Mouse (Mus musculus): ENCODE results near the gene Gm26602. TPM values are rescaled to one million over a fixed set of nuclear protein-coding genes. Genes with fewer than 3 reads are reported as not detected.
A peak's percentile ranks its signal among the peaks of the same experiment; 100 is the strongest.
"Not testable (repeated sequence)": the region's sequence is repeated elsewhere in the genome, so short reads cannot be mapped to it uniquely, and the experiment has no call there.

Gene Gm26602
- polyA plus RNA-seq, 1 experiment = not detected

DNA sequence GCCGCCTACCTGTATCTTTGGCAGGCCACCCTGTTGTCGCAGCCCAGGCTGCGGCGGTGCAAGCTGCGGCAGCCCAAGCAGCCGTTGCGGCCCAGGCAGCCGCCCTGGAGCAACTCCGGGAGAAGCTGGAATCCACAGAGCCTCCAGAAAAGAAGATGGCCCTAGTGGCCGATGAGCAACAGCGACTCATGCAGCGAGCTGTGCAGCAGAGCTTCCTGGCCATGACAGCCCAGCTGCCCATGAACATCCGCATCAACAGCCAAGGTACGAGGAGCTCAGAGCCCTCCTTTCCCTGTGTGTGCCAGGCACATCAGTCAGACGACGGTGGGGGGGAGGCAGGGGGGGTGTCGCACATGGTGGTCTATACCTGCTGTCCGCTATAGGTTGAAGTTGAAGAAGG is 40.0 kb downstream of the Gm26602 start:
- no peaks in the 10 kb centered on the region for H3K9me3 ChIP-seq
- H3K4me1 ChIP-seq = peaks cover 62% of the 10 kb centered on the region
- H3K27me3 ChIP-seq (replicated peaks) = no peaks in the 10 kb centered on the region
- TF ChIP-seq GATA1 (IDR thresholded peaks at IDR 0.05; ENCODE audit: borderline replicate concordance, low read length) (no peak), FLI1 (IDR thresholded peaks at IDR 0.05; ENCODE audit: low read length) (no peak)
- no peak overlapping the region for H3K4me3 ChIP-seq (replicated peaks)
- H3K36me3 ChIP-seq (replicated peaks; ENCODE audit: low read length) = peaks cover 82% of the 10 kb centered on the region

DNA sequence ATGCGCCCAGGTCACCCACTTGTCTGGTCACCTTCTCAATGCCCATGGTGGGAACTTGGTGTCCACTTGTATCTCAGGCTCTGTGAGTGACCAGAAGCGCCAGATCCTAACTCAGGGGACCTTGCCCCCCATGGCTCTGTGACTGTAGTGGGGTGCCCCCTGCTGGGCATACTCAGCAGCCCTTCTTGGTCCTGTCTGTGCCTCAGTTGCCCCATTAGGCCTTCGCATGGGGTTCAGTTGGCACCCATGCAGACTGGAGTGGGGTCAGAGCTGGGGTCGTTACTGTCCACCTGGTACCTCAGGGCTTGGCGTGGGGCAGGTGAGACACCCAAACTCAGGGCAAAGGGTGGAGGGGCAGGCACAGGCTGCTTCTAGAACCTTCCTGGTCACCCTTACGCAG is 43.3 kb downstream of the Gm26602 start:
- Histone ChIP-seq H3K9me3 (no peaks in the 10 kb centered on the region), H3K27me3 (replicated peaks) (no peaks in the 10 kb centered on the region), H3K4me1 (peaks cover 52% of the 10 kb centered on the region), H3K4me3 (replicated peaks) (no peak overlapping the region), H3K36me3 (replicated peaks; ENCODE audit: low read length) (peaks cover 51% of the 10 kb centered on the region)
- no peak for TF ChIP-seq GATA1 (IDR thresholded peaks at IDR 0.05; ENCODE audit: borderline replicate concordance, low read length)
- TF ChIP-seq FLI1 (IDR thresholded peaks at IDR 0.05; ENCODE audit: low read length) = no peak

DNA sequence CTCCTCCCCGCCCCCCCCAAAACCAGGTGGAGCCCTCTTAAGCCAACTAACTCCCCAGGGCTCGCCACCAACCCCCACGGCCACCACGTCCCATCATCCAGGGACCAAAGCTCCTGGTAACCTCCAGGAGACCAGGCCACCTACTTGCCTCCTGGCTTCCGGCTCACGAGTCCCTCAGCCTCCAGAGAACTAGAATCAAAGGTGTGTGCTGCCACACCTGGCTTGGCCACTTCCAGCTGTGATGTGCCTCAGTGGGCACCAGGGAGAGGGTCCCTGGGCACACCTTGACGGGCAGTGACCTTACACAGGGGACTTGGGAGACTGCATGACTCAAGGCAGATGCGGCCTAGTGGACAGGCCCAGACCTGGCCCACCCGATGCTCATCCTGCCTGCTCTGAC is 45.0 kb downstream of the Gm26602 start:
- Histone ChIP-seq H3K4me1 (peaks cover 53% of the 10 kb centered on the region), H3K4me3 (replicated peaks) (no peak overlapping the region), H3K27me3 (replicated peaks) (no peaks in the 10 kb centered on the region), H3K36me3 (replicated peaks; ENCODE audit: low read length) (peaks cover 34% of the 10 kb centered on the region), H3K9me3 (no peaks in the 10 kb centered on the region)
- TF ChIP-seq FLI1 (IDR thresholded peaks at IDR 0.05; ENCODE audit: low read length) (no peak), GATA1 (IDR thresholded peaks at IDR 0.05; ENCODE audit: borderline replicate concordance, low read length) (no peak)

DNA sequence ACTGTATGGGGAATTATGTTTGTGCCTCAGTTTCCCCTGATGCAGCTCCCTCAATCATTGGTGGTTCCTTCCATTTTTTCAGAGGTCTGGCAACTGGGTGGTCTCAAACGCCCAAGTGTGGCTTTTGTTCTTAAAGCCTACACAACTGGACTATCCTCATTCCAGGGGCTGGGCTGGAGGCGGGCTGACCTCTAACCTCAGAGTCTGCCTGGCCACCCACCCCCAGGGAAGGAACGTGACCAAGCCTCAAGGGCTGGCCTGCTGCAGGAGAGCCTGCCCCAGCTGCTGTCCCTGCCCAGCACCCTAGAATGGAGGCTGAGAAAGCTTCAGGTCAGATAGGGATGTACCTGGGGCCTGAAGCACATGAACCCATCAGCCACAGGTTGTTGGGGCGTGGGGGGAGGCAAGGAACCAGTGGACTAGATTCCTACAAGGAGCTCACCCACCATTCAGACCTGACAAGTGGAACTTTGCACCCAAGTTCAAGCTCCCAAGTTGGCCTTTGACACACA is 46.0 kb downstream of the Gm26602 start:
- no peak for TF ChIP-seq GATA1 (IDR thresholded peaks at IDR 0.05; ENCODE audit: borderline replicate concordance, low read length)
- TF ChIP-seq FLI1 (IDR thresholded peaks at IDR 0.05; ENCODE audit: low read length) = no peak
- Histone ChIP-seq H3K36me3 (replicated peaks; ENCODE audit: low read length) (peaks cover 28% of the 10 kb centered on the region), H3K9me3 (no peaks in the 10 kb centered on the region), H3K4me3 (replicated peaks) (no peak overlapping the region), H3K27me3 (replicated peaks) (no peaks in the 10 kb centered on the region), H3K4me1 (peaks cover 63% of the 10 kb centered on the region)

DNA sequence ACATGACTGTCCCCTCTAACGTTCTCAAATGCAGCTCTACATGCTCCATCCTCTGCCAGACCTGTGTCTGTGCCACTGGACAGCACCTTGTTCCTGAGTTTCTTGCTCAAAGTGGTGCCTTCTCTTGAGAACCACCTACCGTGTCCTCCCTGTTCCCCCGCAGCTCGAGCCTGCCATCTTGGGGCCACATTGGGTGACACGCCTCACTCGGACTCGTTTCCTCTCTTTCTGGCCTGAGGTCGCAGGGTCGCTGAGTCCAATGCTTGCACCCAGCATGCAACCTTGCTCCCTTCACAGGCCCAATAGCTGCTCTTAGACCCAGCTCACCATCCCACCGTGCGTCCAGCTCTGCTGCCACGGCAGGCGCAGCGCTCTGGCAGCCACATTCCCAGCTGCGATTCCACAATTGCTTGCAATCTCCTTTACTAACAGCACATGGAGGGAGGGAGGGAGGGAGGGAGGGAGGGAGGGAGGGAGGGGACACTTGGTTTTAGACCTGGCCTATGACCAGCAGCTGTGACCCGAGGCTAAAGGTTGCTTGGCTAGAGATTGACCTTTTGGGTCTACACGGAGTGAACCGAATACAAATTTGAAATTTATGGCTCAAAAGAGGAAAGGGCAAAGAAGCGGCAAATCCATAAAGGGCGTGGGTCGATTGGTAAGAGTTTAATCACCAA is 47.6 kb downstream of the Gm26602 start:
- H3K27me3 ChIP-seq (replicated peaks) = no peaks in the 10 kb centered on the region
- peak overlapping the region; percentile 92 for H3K4me3 ChIP-seq (replicated peaks)
- TF ChIP-seq FLI1 (IDR thresholded peaks at IDR 0.05; ENCODE audit: low read length) (no peak), GATA1 (IDR thresholded peaks at IDR 0.05; ENCODE audit: borderline replicate concordance, low read length) (no peak)
- peaks cover 25% of the 10 kb centered on the region for H3K36me3 ChIP-seq (replicated peaks; ENCODE audit: low read length)
- no peaks in the 10 kb centered on the region for H3K9me3 ChIP-seq
- H3K4me1 ChIP-seq = peaks cover 62% of the 10 kb centered on the region

DNA sequence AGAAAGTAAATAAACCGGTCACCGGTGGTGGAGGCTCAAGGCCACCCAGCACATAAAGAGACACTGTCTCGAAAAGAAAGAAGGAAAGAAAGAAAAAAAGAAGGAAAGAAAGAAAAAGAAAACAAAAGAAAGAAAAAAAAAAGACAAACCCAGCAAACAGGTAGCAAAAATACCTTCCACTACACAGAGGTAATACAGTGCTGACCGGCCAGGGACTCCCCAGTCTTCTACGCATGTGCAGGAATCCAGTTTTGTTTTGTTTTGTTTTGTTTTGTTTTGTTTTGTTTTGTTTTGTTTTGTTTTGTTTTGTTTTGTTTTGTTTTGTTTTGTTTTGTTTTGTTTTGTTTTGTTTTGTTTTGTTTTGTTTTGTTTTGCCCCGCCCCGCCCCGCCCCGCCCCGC is 48.8 kb downstream of the Gm26602 start:
- H3K27me3 ChIP-seq (replicated peaks); H3K9me3 ChIP-seq: not testable (repeated sequence)
- H3K36me3 ChIP-seq (replicated peaks; ENCODE audit: low read length) = peaks cover 27% of the 10 kb centered on the region
- peak overlapping the region; percentile 90 for H3K4me3 ChIP-seq (replicated peaks)
- H3K4me1 ChIP-seq = peaks cover 52% of the 10 kb centered on the region

DNA sequence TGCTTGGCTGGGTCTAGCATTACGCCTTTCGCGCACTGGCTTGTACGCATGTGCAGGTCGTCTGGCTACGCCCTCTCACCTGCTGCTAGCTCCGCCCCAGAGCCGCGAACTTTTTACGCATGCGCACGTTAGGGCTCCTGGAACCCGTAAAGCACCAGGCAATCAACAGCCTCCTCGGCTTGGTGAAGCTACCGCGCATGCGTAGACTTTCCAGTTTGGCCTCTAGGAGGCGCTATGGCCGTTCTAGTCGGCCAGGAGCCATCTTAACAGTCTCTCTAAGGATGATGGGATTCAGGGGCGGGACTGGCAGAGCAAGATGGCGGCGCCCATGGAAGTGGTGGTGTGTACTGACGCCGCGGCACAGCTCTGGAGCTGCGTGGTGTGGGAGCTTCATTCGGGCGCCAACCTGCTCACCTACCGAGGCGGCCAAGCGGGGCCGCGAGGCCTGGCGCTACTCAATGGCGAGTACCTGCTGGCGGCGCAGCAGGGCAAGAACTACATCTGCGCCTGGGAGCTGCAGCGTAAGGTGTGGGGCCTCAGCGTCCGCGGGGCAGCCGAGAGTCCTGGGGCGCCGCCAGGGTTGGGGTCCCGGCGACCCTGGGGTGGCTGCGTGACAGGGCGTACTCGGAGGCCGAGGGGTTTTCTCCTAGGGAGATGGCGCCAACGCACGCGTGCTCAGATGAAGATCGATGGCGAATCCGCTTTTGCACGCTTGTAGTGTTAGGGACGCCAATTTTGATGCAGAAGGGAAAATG is 49.4 kb downstream of the Gm26602 start, which contains the start of gene Wdr18:
Wdr18 (plus strand) TSS at position 306 of the 755 bp plus-strand sequence.
- H3K27me3 ChIP-seq (replicated peaks) = no peaks in the 10 kb centered on the region
- H3K4me1 ChIP-seq = peaks cover 54% of the 10 kb centered on the region
- H3K36me3 ChIP-seq (replicated peaks; ENCODE audit: low read length) = peaks cover 33% of the 10 kb centered on the region
- H3K4me3 ChIP-seq (replicated peaks) = peak within 1 kb of the TSS; percentile 97
- no peaks in the 10 kb centered on the region for H3K9me3 ChIP-seq
- no peak for TF ChIP-seq FLI1 (IDR thresholded peaks at IDR 0.05; ENCODE audit: low read length)
- TF ChIP-seq GATA1 (IDR thresholded peaks at IDR 0.05; ENCODE audit: borderline replicate concordance, low read length) = no peak

Other genes with a start within 250 kb of the Gm26602 start
- 0.78 TPM in 1 of 2 replicates, not detected in the other for gene Madcam1, start 246.3 kb upstream of the Gm26602 start, polyA plus RNA-seq (2012; ENCODE audit: insufficient read depth, low replicate concordance)
- gene Tpgs1, start 241.5 kb upstream of the Gm26602 start, polyA plus RNA-seq (2012; ENCODE audit: insufficient read depth, low replicate concordance) = 209 and 257 TPM in 2 replicates
- gene Cdc34, start 228.7 kb upstream of the Gm26602 start, polyA plus RNA-seq (2012; ENCODE audit: insufficient read depth, low replicate concordance) = 451 and 1,194 TPM in 2 replicates
- 1.4 and 2.2 TPM in 2 replicates for gene Gzmm, start 221.8 kb upstream of the Gm26602 start, polyA plus RNA-seq (2012; ENCODE audit: insufficient read depth, low replicate concordance)
- 2,144 and 3,272 TPM in 2 replicates for gene Bsg, start 206.4 kb upstream of the Gm26602 start, polyA plus RNA-seq (2012; ENCODE audit: insufficient read depth, low replicate concordance)
- gene Hcn2, start 194.2 kb upstream of the Gm26602 start, polyA plus RNA-seq (2012; ENCODE audit: insufficient read depth, low replicate concordance) = 1.5 and 1.8 TPM in 2 replicates
- gene Polrmt, start 164.3 kb upstream of the Gm26602 start, polyA plus RNA-seq (2012; ENCODE audit: insufficient read depth, low replicate concordance) = 11.1 and 25.3 TPM in 2 replicates
- gene Fgf22, start 155.8 kb upstream of the Gm26602 start, polyA plus RNA-seq (2012; ENCODE audit: insufficient read depth, low replicate concordance) = not detected in 2 replicates
- gene Rnf126, start 143.9 kb upstream of the Gm26602 start, polyA plus RNA-seq (2012; ENCODE audit: insufficient read depth, low replicate concordance) = 302 and 542 TPM in 2 replicates
- 1.6 TPM in 1 of 2 replicates, not detected in the other for gene Fstl3, start 133.6 kb upstream of the Gm26602 start, polyA plus RNA-seq (2012; ENCODE audit: insufficient read depth, low replicate concordance)
- gene Prss57, start 119.9 kb upstream of the Gm26602 start, polyA plus RNA-seq (2012; ENCODE audit: insufficient read depth, low replicate concordance) = 0.70 TPM in 1 of 2 replicates, not detected in the other
- 39.0 and 54.6 TPM in 2 replicates for gene Palm, start 117.3 kb upstream of the Gm26602 start, polyA plus RNA-seq (2012; ENCODE audit: insufficient read depth, low replicate concordance)
- 1.5 and 2.5 TPM in 2 replicates for gene Misp, start 89.9 kb upstream of the Gm26602 start, polyA plus RNA-seq (2012; ENCODE audit: insufficient read depth, low replicate concordance)
- 849 and 1,831 TPM in 2 replicates for gene Ptbp1, start 56.4 kb upstream of the Gm26602 start, polyA plus RNA-seq (2012; ENCODE audit: insufficient read depth, low replicate concordance)
- 96.7 and 434 TPM in 2 replicates for gene Prtn3, start 36.4 kb upstream of the Gm26602 start, polyA plus RNA-seq (2012; ENCODE audit: insufficient read depth, low replicate concordance)
- 0.80 and 16.9 TPM in 2 replicates for gene Plppr3, start 36.2 kb upstream of the Gm26602 start, polyA plus RNA-seq (2012; ENCODE audit: insufficient read depth, low replicate concordance)
- gene Elane, start 24.6 kb upstream of the Gm26602 start, polyA plus RNA-seq (2012; ENCODE audit: insufficient read depth, low replicate concordance) = 5.6 and 23.2 TPM in 2 replicates
- gene Cfd, start 20.0 kb upstream of the Gm26602 start, polyA plus RNA-seq (2012; ENCODE audit: insufficient read depth, low replicate concordance) = not detected in 2 replicates
- gene Med16, start 1.9 kb upstream of the Gm26602 start, polyA plus RNA-seq (2012; ENCODE audit: insufficient read depth, low replicate concordance) = 32.2 and 85.7 TPM in 2 replicates
- 2.7 and 4.5 TPM in 2 replicates for gene Kiss1r, start 6.1 kb downstream of the Gm26602 start, polyA plus RNA-seq (2012; ENCODE audit: insufficient read depth, low replicate concordance)
- gene R3hdm4, start 10.4 kb downstream of the Gm26602 start, polyA plus RNA-seq (2012; ENCODE audit: insufficient read depth, low replicate concordance) = 418 and 597 TPM in 2 replicates
- 89.7 and 142 TPM in 2 replicates for gene Arid3a, start 16.2 kb downstream of the Gm26602 start, polyA plus RNA-seq (2012; ENCODE audit: insufficient read depth, low replicate concordance)
- gene Wdr18, start 49.3 kb downstream of the Gm26602 start, polyA plus RNA-seq (2012; ENCODE audit: insufficient read depth, low replicate concordance) = 22.2 and 23.8 TPM in 2 replicates
- not detected in 2 replicates for gene Grin3b, start 59.9 kb downstream of the Gm26602 start, polyA plus RNA-seq (2012; ENCODE audit: insufficient read depth, low replicate concordance)
- gene Tmem259, start 73.5 kb downstream of the Gm26602 start, polyA plus RNA-seq (2012; ENCODE audit: insufficient read depth, low replicate concordance) = 293 and 686 TPM in 2 replicates
- 1,011 and 1,303 TPM in 2 replicates for gene Cnn2, start 77.7 kb downstream of the Gm26602 start, polyA plus RNA-seq (2012; ENCODE audit: insufficient read depth, low replicate concordance)
- gene Abca7, start 85.6 kb downstream of the Gm26602 start, polyA plus RNA-seq (2012; ENCODE audit: insufficient read depth, low replicate concordance) = 47.4 and 62.2 TPM in 2 replicates
- gene Arhgap45, start 105.8 kb downstream of the Gm26602 start, polyA plus RNA-seq (2012; ENCODE audit: insufficient read depth, low replicate concordance) = 375 and 477 TPM in 2 replicates
- 147 and 260 TPM in 2 replicates for gene Polr2e, start 128.9 kb downstream of the Gm26602 start, polyA plus RNA-seq (2012; ENCODE audit: insufficient read depth, low replicate concordance)
- 3,942 and 9,172 TPM in 2 replicates for gene Gpx4, start 136.3 kb downstream of the Gm26602 start, polyA plus RNA-seq (2012; ENCODE audit: insufficient read depth, low replicate concordance)
- 151 and 347 TPM in 2 replicates for gene Sbno2, start 194.7 kb downstream of the Gm26602 start, polyA plus RNA-seq (2012; ENCODE audit: insufficient read depth, low replicate concordance)
- gene Stk11, start 204.9 kb downstream of the Gm26602 start, polyA plus RNA-seq (2012; ENCODE audit: insufficient read depth, low replicate concordance) = 153 and 200 TPM in 2 replicates
- gene Atp5d, start 227.8 kb downstream of the Gm26602 start, polyA plus RNA-seq (2012; ENCODE audit: insufficient read depth, low replicate concordance) = 1,192 and 1,533 TPM in 2 replicates
- gene Cbarp, start 230.0 kb downstream of the Gm26602 start, polyA plus RNA-seq (2012; ENCODE audit: insufficient read depth, low replicate concordance) = 4.8 and 11.7 TPM in 2 replicates
- 171 and 203 TPM in 2 replicates for gene Midn, start 237.4 kb downstream of the Gm26602 start, polyA plus RNA-seq (2012; ENCODE audit: insufficient read depth, low replicate concordance)

All from megakaryocyte, embryonic 14.5 days (primary cell).